Mouse (Mus musculus) lung, embryonic 14.5 days (tissue): ENCODE results near the gene Tomt. TPM values are rescaled to one million over a fixed set of nuclear protein-coding genes. Genes with fewer than 3 reads are reported as not detected.

ENCODE experiments used
- ATAC-seq: fragments of 200-750 bp; cut with Nextera tagmentation; 2 replicates; pipeline ENCODE4 v1.8.0; 2017; ENCODE audit warnings: mild to moderate bottlenecking, moderate TSS enrichment, moderate library complexity; ENCODE audit not compliant: insufficient read depth
- DNase-seq: peaks from one replicate; pipeline ENCODE4 v3.0.0-alpha.2; 2015
- H3K27ac ChIP-seq: fragments of 300-500 bp; sonication (generic); 2 replicates; pipeline ENCODE4 v1.5.1; 2014; ENCODE audit warnings: low read depth, mild to moderate bottlenecking, moderate library complexity
- H3K27me3 ChIP-seq: fragments of 300-500 bp; sonication (generic); 2 replicates; pipeline ENCODE4 v1.6.1; 2014; ENCODE audit warnings: low read length, control low read depth; ENCODE audit not compliant: insufficient read depth
- H3K36me3 ChIP-seq: fragments of 300-500 bp; sonication (generic); 2 replicates; pipeline ENCODE4 v1.6.1; 2014; ENCODE audit warnings: control low read depth; ENCODE audit not compliant: insufficient read depth
- H3K4me1 ChIP-seq: fragments of 300-500 bp; sonication (generic); 2 replicates; pipeline ENCODE4 v1.6.1; 2014; ENCODE audit warnings: antibody characterized with exemption, control low read depth; ENCODE audit not compliant: insufficient read depth
- H3K4me2 ChIP-seq: fragments of 300-500 bp; sonication (generic); 2 replicates; pipeline ENCODE4 v1.6.1; 2014; ENCODE audit warnings: mild to moderate bottlenecking
- H3K4me3 ChIP-seq: fragments of 300-500 bp; sonication (generic); 2 replicates; pipeline ENCODE4 v1.5.1; 2014; ENCODE audit warnings: low read depth, low read length
- H3K9ac ChIP-seq: fragments of 300-500 bp; sonication (generic); 2 replicates; pipeline ENCODE4 v1.6.1; 2014
- H3K9me3 ChIP-seq: fragments of 300-500 bp; sonication (generic); 2 replicates; pipeline ENCODE4 v1.6.1; 2016; ENCODE audit warnings: low read depth, low read length, control low read depth
- CTCF ChIP-seq: IDR thresholded peaks from 2 replicates; pipeline ENCODE4 v1.5.1; 2016; ENCODE audit warnings: antibody characterized with exemption, low read depth
- WGBS: fragments of 180-500 bp; shearing (Covaris S2); extraction: QIAGEN DNeasy Blood & Tissue Kit; methylation state at CpG from one replicate; pipeline ENCODE4 v1.1.7; 2014; 5-methylcytosine and 5-hydroxymethylcytosine counted together
- polyA plus RNA-seq: library from polyadenylated mRNA; unstranded; fragments of >200 nt; fragmentation: Nextera tagmentation; extraction: Ambion mirVana; gene quantifications from 2 replicates; pipeline ENCODE4 v1.2.1, GENCODE M21; 2014

The Tomt gene
- polyA plus RNA-seq, 1 experiment from 2014 or later = 0.43 TPM

DNA sequence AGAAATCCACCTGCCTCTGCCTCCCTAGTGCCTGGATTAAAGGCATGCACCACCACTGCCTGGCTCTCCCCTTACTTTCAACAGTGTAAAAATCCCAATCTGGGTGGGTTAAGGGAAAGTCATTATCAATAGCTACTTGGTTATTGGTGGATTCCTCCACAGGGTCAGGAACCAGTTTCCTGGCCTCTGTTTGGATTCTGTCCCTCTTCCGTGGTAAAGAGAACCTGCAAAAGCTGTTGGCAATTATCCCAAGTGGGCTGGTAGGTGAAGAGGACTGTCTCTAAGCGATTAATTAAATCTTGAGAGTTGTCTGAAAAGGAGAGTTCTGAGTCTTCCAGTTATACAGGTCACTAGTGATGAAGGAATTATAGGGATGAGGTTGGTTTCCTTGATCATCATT lies 32.2 kb upstream of the Tomt start:
- TF ChIP-seq CTCF = no peak
- H3K4me2 ChIP-seq = no peak overlapping the region
- ATAC-seq = no peak
- WGBS = 73% methylated on average over 2 of the region's 2 CpGs
- DNase-seq = no peak
- no peak overlapping the region for H3K27ac ChIP-seq
- 0 out of 2 replicates have a peak, but pooled peaks cover 4% of the 10 kb centered on the region for H3K36me3 ChIP-seq
- no peak overlapping the region for H3K9ac ChIP-seq
- no peaks in the 10 kb centered on the region for H3K4me1 ChIP-seq
- no peaks in the 10 kb centered on the region for H3K27me3 ChIP-seq
- no peaks in the 10 kb centered on the region for H3K9me3 ChIP-seq
- no peak overlapping the region for H3K4me3 ChIP-seq

DNA sequence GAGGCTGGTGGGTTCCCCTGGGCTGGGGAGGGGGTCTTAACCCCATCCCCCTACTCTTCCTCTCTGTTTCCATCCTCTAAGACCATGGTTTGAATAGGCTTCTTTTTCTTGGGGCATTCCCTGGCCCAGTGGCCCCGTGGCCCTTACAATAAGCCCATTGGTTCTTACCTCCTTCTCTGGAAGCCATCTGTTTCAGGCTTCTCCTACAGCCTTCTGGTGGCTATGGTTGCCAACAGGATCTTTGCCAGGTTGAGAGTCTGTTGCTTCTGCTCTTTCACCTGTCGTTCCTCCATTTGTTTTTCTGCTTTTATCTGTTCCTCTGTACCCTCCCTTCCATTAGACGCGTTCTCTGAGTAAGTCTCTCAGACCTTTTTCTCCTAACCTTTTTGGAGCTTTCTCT lies 31.4 kb upstream of the Tomt start:
- TF ChIP-seq CTCF = no peak
- WGBS = 84% methylated on average over 4 of the region's 4 CpGs
- H3K4me2 ChIP-seq = no peak overlapping the region

DNA sequence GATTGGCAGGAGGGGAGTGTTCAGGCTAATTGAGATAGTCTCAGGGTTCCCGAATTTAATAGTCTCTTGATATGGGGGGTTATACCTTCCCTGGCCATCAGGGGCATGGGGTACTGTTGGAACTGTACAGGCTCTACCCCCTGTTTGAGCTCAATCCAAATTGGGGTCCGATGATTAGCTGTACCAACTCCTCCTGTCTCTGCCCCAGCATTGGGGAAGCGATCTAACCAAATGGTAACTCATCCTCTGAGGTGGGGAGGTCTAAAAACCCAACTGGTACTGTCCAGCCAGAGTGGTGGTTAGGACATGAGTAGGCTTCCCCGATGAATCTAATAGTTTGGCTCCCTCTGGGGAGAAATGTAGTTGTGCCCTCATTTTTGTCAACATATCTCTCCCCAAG lies 30.8 kb upstream of the Tomt start:
- Histone ChIP-seq H3K4me3 (no peak overlapping the region), H3K9me3 (no peaks in the 10 kb centered on the region), H3K4me1 (no peaks in the 10 kb centered on the region), H3K36me3 (0 out of 2 replicates have a peak, but pooled peaks cover 4% of the 10 kb centered on the region), H3K9ac (no peak overlapping the region), H3K4me2 (no peak overlapping the region), H3K27me3 (no peaks in the 10 kb centered on the region), H3K27ac (no peak overlapping the region)
- no peak for DNase-seq
- WGBS = 90% methylated on average over 4 of the region's 4 CpGs
- no peak for ATAC-seq
- TF ChIP-seq CTCF = no peak

More for the DNA sequence above, 31.4 kb upstream of the Tomt start:
- Histone ChIP-seq H3K4me3 (no peak overlapping the region), H3K36me3 (0 out of 2 replicates have a peak, but pooled peaks cover 4% of the 10 kb centered on the region), H3K27ac (no peak overlapping the region), H3K27me3 (no peaks in the 10 kb centered on the region), H3K4me1 (no peaks in the 10 kb centered on the region), H3K9me3 (no peaks in the 10 kb centered on the region), H3K9ac (no peak overlapping the region)
- DNase-seq (no peak), ATAC-seq (no peak)

DNA sequence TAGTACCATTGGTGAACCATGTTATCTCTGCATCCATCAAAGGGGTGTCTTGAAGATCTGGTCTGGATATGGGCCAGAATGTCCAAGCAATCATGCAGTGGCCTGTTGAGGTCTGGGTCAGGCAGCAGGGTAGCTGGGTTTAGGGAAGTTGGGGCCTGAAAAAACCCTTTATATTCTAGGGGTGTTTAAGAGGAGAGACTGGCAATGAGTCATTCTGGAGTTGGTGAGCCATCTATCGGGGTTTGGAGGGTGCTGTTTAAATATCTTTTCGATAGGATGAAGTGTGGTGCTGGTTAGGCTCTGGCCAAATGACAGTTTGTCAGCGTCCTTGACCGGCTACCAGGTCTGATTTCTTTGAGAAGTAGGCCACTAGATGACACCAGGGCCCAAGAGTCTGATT lies 29.8 kb upstream of the Tomt start:
- H3K4me1 ChIP-seq = no peaks in the 10 kb centered on the region
- no peak overlapping the region for H3K9ac ChIP-seq
- no peak for ATAC-seq
- TF ChIP-seq CTCF = no peak
- H3K4me2 ChIP-seq = no peak overlapping the region
- no peak for DNase-seq
- H3K27me3 ChIP-seq = no peaks in the 10 kb centered on the region
- WGBS = 86% methylated on average over 4 of the region's 4 CpGs
- H3K9me3 ChIP-seq = no peaks in the 10 kb centered on the region
- H3K27ac ChIP-seq = no peak overlapping the region
- H3K36me3 ChIP-seq = 0 out of 2 replicates have a peak, but pooled peaks cover 4% of the 10 kb centered on the region
- no peak overlapping the region for H3K4me3 ChIP-seq

DNA sequence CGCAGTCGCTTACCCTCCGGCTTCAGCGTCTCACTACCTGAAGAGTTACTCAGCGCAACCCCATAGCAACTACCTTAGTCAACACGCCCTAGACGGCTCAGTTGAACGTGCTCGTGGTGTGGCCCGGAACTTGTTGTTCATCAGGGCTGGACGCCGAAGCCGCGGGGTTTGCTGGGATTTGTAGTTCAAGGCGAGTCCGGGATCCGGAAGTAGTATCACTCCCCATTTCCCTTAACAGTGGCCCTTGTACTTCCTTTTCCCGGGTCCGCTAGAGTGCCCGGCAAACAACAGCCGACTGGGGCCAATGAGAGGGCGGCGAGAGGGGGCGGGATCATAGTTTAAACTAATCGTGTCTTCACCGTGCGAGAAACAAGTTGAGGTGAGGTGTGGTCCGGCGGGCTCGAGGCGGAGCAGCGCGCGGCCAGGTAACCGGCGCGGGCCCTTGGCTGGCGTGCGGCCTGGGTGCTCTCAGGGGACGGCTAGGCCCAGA lies 27.6 kb upstream of the Tomt start, which contains the start of the genes Lrrc51 and Numa1:
TSS of gene Lrrc51 (minus strand) at position 145 of the 490 bp plus-strand sequence.
TSS of gene Numa1 (plus strand) at position 361 of the 490 bp plus-strand sequence.
- DNase-seq (peak; percentile 99), ATAC-seq (peak; percentile 99)
- peak within 1 kb of the TSS; percentile 87 for H3K4me3 ChIP-seq

DNA sequence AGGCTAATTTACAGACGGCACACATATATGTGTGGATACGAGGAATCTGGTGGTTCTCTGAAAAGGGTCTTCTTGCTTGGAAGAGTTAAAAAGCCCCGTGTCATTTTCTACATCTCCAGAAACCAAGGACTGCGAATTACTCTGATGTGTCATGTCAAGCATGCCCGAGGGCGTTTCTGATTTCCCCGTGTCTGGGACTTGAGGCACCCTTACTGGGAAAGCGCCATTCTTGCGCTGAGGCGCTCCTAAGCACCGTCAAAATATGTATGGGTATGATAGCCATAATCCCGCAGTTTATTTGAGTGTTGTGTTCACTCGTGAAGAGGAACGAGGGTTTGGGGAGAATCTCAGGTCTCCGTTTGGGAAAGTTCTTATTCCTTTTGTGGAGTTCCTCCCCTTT lies 27.1 kb upstream of the Tomt start:
- ATAC-seq (peak; percentile 38), DNase-seq (peak; percentile 58)
- no peaks in the 10 kb centered on the region for H3K36me3 ChIP-seq
- H3K9me3 ChIP-seq = no peaks in the 10 kb centered on the region
- 3% methylated on average over 15 of the region's 15 CpGs for WGBS
- no peaks in the 10 kb centered on the region for H3K4me1 ChIP-seq
- peak overlapping the region; percentile 87 for H3K27ac ChIP-seq
- H3K4me3 ChIP-seq = peak overlapping the region; percentile 87
- peak overlapping the region; percentile 80 for H3K4me2 ChIP-seq
- no peak for TF ChIP-seq CTCF
- no peaks in the 10 kb centered on the region for H3K27me3 ChIP-seq
- peak overlapping the region; percentile 85 for H3K9ac ChIP-seq

More for the DNA sequence above, 27.6 kb upstream of the Tomt start, which contains the start of the genes Lrrc51 and Numa1:
- H3K9me3 ChIP-seq = no peaks in the 10 kb centered on the region
- peak within 1 kb of the TSS; percentile 85 for H3K9ac ChIP-seq
- WGBS = under 1% methylated on average over 40 of the region's 40 CpGs
- H3K27ac ChIP-seq = peak within 1 kb of the TSS; percentile 87
- H3K27me3 ChIP-seq = no peaks in the 10 kb centered on the region
- H3K4me1 ChIP-seq = no peaks in the 10 kb centered on the region
- no peaks in the 10 kb centered on the region for H3K36me3 ChIP-seq
- peak within 1 kb of the TSS; percentile 80 for H3K4me2 ChIP-seq
- no peak for TF ChIP-seq CTCF

DNA sequence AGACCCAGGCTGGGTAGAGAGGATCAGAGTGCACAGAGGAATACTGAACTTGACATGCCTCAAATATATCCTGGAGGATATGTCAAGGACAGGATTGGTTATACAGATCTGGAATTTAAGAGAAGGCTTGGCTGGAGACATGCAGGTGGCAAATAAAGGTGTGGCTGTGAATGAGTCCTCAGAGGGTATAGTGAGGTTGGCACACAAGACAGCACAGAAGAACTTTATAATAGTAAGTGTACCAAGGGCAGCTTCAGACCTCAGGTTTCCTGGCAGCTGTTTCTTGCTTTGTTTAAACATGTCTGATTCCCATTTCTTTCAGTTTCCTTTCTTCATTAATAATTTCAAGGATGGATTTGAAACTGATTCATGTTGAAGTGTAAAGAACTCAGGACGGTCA lies 26.4 kb upstream of the Tomt start:
- Histone ChIP-seq H3K4me3 (peak overlapping the region; percentile 87; the same call in 1 of the 2 replicates), H3K4me2 (peak overlapping the region; percentile 80), H3K27ac (no peak overlapping the region), H3K36me3 (no peaks in the 10 kb centered on the region), H3K9me3 (no peaks in the 10 kb centered on the region), H3K9ac (peak overlapping the region; percentile 85; the same call in 1 of the 2 replicates), H3K4me1 (no peaks in the 10 kb centered on the region), H3K27me3 (no peaks in the 10 kb centered on the region)
- WGBS = 64% methylated on average over 1 of the region's 1 CpGs
- no peak for DNase-seq
- TF ChIP-seq CTCF = no peak
- ATAC-seq = no peak
